Mouse (Mus musculus) monocyte, adult 5-6 weeks (primary cell): ENCODE measurements around the gene Snx32. TPM values are rescaled to one million over a fixed set of nuclear protein-coding genes. Genes with fewer than 3 reads are reported as not detected.
"Not testable (repeated sequence)": the region's sequence is repeated elsewhere in the genome, so short reads cannot be mapped to it uniquely, and the experiment has no call there.

Experiments used
- ATAC-seq: fragments of 153-309, 156-312 bp; replicated peaks from 2 replicates; pipeline ENCODE4 v1.8.0; 2017; ENCODE audit warnings: mild to moderate bottlenecking; ENCODE audit not compliant: low TSS enrichment, insufficient number of reproducible peaks, severe bottlenecking, poor library complexity, low FRiP score
- total RNA-seq: library from RNA; stranded (forward); fragments of 200-1000, 200-491, 200-594 nt; gene quantifications from 3 replicates; pipeline ENCODE4 v1.2.3, GENCODE M21; 2017

The Snx32 gene
- total RNA-seq, 1 experiment from 2014 or later = 2.4 TPM

DNA sequence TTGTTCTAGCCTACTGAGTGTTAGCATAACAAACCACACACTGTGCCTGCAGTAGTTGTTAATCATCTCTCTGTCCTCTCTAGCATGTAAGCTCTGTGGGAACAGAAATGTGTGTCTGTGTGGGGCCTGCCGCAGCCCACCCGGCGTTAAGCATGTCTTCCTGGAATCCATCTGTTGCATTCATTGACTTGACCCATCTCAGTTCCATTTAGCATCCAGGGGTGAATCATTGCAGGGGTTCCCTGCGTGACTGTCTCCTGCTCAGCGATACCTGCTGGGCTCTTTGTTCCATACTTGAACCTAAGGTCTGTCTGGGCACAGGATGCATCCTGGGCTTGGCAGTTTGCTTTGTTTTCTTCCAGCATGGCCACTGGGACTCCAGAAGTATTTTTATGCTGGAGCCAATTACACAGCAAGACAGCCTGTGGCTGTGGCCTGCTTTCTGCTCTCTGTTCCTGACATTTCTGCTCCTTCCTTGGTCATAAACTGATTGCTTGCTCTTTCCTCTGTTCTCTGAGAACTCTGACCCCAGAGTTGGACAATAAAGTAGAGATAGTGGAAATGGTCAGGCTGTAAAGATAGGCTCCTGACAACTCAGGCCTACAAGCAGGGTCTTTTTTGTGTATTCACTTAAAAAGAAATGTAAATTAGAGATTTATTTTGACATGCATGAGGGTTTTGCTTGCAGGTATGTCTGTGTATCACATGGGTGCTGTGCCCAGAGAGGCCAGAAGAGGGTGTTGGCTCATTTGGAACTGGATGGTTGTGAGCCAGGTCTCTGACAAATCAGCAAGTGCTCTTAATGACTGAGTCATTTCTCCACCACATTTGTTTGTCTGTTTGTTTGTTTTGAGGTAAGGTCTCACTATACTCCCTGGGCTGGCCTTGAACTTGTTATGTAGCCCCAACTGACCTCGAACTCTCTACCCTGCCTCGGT is 5.8 kb upstream of the Snx32 start:
- no peak for ATAC-seq

DNA sequence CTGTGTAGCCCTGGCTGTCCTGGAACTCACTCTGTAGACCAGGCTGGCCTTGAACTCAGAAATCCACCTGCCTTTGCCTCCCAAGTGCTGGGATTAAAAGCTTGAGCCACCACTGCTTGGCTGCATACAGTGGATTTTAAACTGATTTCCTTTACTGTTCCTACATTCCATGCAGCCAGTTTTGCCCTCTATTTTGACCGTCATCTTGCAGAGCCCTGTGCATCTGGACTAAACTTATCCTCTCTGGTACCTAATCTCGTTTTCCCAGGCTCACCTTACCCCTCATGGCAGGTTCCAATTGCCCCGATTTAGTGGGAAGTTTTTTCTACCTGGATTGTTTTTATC is 2.6 kb upstream of the Snx32 start:
- ATAC-seq = no peak

DNA sequence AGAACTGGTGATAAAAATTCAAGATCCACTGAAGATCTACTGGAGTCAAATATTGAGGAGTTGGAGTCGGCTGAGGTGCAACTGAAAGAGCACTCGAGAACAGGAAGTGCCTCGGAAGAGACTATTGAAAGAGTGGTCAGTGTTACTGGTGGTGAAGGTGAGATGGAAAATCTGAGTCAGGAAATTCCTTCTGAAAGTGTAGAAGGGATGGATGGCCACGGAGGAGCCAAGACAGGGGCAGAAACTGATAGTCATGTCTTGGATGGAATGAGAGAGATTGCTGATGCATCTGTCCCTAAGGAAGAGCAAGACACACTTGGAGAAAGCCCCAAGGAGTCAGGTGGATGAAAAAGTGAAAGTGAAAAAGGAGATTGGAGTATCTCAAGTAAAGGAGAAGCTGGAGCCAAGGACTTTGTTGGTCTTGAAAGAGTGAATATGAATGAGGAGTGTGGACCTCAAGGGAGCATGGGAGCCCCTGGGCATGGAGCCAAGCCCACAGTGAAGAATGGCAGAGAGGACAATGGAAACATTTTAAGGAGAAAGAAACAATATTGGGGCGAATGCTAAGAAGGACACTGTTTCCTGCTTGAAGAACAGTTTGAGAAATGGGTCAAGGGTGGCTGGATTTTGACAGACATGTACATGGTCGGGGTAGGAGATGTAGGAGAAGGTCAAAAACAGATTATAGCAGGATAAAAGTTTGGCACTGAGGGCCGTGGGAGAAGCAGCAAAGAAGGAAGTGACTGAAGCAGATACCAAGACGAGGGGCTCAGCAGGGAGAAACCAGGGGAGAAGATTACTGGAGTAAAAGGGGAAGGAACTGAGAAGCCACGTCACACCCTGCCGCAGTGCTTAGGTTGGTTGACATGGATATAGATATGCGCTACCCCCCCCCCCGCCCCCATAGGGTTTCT is 2.0 kb upstream of the Snx32 start:
- peak; percentile 57 for ATAC-seq

DNA sequence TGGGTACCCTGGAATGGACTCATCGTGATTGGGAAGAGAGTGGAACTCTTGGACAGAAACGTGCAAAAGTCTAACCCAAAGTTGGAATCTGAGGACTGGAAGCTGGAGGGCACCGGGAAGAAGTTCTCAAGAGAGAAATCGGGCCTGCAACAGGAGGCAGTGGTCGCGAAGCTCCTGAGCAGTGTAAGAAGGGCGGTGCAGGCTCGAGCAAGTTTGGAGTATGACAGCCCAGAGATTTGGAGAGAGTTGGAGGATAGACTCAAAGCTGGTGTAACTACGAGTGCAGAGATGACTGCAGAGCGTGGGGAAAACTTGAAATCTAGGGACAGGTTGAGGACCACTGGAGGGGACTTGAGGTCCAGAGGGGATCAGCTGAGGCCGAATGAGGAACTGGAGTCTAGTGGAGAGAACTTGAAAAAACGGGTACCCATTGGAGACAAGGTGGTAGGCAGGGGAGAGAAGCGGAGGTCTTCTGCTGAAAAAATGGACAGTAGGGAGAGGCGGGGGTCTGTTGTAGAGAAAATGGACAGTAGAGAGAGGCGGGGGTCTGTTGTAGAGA is 815 bp upstream of the Snx32 start:
- no peak for ATAC-seq

DNA sequence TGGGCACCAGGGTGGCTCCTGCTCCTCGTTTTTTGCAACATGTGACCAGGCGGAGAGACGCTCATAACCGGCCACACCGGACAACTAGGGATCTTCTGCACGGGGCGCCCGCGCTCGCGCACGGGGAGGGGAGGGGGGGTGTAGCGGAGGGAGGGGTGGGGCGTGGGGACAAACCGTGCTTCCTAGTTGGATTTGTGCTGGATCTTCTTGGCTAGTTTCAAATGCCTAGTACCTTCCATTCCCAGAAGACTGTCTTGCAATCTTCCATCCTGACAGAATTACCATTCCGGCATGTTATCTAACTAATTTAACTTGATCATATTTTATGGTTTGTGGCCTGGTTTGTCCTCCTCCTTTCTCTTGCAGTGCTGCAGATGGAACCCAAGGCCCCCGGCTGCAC is 6.7 kb downstream of the Snx32 start, which contains the start of gene 1700020D05Rik:
Gene 1700020D05Rik (minus strand): TSS at position 101 of the 400 bp plus-strand sequence.
- no peak for ATAC-seq

DNA sequence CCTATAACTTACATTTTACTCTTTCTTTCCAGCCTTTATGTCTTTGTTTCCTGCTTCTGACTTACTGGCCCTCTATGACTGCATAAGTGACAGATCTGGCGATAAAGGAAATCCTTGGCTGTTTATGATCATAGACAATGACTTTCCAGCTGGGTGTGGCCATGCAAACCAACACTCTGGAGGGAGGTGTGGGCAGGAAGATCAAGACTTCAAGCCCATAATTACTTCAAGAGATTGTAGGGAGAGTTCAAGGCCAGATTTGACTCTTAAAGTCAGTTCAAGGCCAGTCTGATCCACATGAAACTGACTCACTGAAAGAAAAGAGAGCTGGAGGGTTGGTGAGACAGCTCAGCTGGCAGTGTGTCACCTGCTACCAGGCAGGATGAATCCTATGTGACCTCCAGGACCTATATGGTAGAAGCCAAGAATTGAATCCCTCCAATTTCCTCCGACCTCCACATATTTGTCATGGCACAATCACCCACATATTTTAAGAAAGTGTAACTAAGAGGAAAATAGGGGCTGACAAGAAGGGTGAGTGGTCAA is 9.9 kb downstream of the Snx32 start:
- ATAC-seq = no peak

DNA sequence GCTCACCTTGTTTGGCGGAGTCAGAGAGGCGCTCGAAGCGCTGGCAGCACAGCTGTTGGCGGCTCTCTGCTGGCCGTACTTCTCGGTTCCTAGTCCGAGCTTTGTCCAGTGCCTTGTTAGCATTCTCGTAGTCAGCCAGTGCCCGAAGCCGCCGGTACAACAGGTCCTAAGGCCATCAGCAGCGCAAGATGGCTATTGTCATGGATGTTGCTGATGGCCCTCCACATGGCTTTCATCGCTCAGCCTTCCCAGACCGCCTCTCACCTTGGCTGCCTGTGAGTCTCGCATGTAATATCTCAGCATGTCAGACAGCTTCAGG is 14.3 kb downstream of the Snx32 start:
- ATAC-seq = no peak

DNA sequence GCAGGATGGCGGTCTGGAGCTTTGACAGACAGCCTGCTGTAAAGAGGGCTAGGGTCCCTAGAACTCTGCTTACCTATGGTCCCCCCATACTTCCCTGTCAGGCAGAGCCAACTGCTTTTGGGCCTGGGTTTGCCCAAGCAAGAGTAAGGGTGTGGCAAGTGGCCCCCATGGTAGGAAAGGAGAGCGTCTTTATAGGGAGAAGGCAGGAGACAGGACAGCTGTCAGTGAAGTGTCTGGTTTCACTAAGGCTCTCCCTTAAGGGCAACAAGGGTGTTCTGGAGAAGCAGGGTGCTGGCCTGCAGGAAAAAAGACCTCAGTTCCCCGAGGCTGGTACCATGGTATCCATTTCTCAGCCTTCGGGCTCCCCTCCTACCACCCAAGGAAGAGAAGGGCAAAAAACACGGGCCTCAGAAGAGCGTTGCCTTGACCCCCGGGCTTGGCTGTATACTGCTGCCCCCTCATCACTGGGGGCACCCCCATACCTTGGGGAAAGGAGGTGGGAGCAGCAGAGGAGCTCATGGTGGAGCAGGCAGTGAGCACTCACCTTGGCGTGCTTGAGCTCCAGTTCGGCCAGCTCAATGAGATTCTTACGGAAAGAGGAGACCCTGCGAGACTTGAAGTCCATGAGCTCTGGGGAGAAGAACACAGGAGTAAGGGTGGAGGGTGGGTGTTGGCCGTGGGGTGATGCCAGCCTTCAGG is 14.8 kb downstream of the Snx32 start:
- ATAC-seq = no peak

DNA sequence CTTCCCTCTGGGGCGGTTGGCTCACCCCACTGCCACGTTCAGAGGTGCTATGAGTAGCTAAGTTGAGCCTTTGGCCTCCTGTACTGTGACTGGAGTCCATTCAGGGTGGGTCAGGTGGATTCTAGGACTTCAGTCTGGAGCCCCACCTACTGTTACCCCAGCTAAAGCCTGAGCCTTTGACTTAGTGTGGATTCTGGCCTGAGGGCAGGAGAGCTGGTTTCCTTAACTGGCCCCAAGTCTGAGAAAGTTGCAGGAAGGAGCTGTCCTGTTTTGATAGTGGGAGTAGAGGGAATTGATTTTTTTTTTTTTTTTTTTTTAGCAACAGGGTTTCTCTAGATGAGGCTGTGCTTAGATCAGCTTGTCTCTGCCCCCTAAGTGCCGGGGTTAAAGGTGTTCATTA is 16.0 kb downstream of the Snx32 start:
- ATAC-seq = no peak

DNA sequence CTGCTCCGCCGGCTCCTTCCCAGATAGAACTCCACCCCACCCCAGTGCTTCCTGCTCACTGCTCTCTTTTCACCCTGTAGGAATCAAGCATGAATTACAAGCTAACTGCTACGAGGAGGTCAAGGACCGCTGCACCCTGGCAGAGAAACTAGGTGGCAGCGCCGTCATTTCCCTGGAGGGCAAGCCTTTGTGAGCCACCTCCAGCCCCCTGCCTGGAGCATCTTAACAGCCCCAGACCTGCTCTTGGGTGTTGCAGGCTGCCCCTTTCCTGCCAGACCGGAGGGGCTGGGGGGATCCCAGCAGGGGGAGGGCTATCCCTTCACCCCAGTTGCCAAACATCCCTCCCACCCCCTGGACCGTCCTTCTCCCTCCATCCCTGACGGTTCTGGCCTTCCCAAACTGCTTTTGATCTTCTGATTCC is 17.0 kb downstream of the Snx32 start:
- not testable (repeated sequence) for ATAC-seq

DNA sequence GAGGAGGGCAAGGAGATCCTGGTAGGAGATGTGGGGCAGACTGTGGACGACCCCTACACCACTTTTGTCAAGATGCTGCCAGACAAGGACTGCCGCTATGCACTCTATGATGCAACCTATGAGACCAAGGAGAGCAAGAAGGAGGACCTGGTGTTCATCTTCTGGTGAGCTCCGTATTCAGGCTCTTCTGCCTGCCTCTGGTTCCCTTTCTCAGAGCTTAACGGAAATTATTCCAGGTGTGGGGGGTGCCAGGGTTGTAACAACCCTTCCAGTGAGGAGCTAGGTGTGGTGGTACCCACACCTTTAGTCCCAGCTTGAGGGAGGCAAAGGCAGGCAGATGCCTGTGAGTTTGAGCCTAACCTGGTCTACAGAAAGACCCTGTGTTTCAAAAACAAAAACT is 17.7 kb downstream of the Snx32 start:
- no peak for ATAC-seq

DNA sequence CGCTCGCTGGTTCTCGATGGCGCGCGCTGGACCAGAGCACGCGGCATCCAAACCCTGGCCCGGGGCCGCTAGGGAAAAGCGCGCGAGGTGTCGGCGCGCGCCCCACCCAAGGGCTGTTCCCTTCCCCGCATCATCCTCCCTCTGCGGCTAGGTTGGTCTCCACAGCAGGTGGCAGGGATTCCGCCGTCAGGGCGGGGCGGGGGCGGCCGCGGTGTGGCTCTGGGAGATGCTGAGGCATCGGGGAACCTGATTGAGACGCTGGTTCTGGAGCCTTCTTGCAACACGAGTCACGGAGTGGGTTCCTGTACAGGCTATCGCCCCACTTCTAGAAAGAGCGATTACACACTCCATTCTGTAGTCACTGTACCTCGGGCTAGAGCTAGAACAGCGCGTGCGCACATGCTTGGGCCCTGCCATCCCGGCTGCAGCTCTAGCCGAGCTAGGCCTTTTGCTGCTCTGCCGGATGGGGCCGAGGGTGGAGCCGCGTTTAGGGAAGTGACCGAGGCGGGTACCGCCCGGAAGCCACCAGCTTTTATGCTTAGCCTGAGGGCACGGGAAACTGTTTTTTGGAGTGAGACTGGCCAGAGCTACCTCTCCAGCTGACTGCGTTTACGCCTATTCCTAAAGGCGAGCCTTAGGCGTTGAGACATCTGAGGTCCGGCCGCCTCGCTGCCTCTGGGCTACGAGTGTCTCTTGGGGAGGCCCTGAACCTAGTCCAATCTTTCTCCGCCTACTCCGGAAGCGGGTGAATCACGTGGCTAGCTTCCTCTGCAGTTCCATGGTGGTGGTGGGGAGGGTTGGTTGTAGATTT is 19.2 kb downstream of the Snx32 start:
- peak; percentile 28 for ATAC-seq

DNA sequence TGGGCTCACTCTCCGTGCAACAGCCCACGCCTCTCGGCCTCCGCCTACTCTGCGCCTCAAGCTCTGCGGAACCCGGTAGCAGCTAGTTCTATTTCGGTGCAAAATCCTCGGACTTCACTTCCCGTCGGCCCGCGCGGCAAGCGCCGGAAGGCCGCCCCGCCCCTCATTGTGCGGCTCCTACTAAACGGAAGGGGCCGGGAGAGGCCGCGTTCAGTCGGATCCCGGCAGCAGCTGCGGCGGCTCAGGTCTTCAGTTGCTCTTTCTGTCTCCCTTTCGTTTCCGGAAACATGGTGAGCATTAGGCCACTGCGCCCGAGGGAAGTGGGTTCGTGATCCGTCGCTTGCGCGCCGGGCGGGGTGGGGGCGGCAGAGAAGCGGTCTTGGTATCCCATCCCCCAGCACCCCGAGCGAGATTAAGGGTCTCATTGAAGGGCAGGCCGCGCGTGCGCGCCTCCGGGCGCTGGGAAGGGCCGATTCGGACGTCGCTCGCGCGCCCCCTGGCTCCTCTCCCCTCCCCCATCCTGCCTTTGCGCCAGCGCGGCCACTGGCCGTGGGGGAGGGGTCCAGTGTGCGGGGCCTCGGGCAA is 19.9 kb downstream of the Snx32 start, which contains the start of gene Cfl1:
Gene Cfl1 (plus strand): TSS at position 143 of the 585 bp plus-strand sequence.
- peak; percentile 34 for ATAC-seq

DNA sequence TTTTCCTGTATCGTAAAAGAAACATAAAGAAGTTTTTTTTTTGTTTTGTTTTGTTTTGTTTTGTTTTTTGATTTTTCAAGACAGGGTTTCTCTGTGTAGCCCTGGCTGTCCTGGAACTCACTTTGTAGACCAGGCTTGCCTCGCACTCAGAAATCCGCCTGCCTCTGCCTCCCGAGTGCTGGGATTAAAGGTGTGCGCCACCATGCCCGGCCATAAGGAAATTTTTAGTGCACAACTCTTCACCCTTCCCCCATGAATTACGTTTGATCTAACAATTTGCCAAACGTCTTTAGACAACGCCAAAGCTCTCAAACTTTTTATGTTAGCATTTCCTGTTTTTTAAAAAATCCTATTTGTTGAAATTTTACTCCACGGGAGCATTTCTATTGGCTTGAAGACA is 20.6 kb downstream of the Snx32 start:
- not testable (repeated sequence) for ATAC-seq

DNA sequence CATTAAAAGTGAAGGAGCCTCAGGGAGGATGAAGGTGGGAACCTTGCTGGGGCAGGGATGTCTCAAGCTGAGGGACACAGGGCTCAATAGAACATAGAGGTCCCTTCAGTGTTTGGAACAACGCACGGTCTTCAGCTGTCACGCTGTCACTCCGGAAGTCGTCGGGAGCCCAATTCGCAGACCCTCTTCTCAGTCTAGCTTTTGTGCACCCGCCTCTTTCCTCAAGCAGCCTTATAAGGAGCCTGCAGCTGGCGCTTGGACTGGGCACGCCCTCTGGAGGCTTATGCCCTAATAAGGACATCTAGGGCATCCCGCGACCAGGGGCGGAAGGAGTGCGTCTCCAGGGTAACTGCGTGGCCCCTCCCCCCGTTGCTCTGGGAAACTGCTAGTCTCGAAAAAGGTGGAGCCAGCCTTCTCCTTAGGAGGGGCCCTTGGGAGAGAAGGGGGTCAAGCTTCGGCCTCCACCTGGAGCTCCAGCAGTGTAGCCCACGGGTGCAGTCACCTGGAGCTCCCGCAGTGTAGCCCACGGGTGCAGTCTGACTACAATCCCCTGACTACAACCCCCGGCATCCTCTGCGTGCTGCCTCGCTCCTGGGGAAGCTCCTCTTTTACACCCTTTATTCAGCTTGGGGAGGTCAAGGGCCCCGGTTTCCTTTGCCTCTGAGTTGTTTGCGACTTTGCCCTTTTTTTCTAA is 21.3 kb downstream of the Snx32 start:
- peak; percentile 55 for ATAC-seq

DNA sequence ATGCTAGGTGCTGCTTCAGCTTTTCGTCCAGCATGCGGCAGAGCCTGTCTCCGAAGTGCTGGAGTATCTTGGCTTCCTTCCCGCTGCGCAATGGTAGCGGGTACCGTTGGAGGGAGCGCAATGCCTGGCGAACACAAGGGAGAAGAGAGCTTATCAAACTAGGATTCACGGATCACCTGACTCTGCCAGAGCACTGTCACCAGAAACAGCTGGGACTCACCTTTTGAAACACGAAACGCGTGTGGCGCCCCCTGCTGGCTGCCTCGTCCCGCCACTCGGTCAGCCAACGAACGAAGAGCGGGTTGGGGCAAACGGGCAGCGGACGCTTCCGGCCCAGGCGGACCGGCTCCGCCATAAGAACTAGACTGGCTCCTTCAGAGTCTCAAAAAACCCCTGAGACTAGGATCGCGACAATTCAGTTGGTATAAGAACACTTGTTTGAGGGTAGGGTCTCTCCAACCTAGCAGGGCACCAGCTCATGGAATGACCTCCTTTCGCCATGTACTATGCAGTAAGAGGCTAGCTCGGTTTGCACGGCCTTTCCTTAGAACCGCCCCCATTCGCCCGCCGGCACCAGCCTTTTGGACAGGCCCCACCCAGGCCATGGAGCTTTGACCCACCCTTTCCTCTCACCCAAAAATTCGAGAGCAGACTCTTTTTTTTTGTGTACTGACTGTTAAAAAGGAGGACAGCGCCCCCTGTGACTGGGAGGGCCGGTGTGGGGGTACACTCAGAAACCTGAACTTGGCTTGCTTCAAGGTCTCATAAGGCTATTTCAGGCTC is 22.4 kb downstream of the Snx32 start, which contains the start of gene Mus81:
Gene Mus81 (minus strand): TSS at position 635 of the 783 bp plus-strand sequence.
- peak; percentile 19 for ATAC-seq
